Mouse (Mus musculus) heart, embryonic 13.5 days (tissue): ENCODE data around the gene Dnal1. TPM values are rescaled to one million over a fixed set of nuclear protein-coding genes. Genes with fewer than 3 reads are reported as not detected.

ENCODE experiments used
- ATAC-seq: fragments of 200-750 bp; cut with Nextera tagmentation; 2 replicates; pipeline ENCODE4 v1.8.0; 2017; ENCODE audit warnings: moderate TSS enrichment; ENCODE audit not compliant: insufficient number of reproducible peaks, low FRiP score, low TSS enrichment; ENCODE audit errors: extremely low read depth
- H3K27ac ChIP-seq: fragments of 300-500 bp; sonication (generic); replicated peaks from 2 replicates; pipeline ENCODE4 v1.5.1; 2015; ENCODE audit warnings: moderate library complexity, mild to moderate bottlenecking, inconsistent platforms
- H3K27me3 ChIP-seq: fragments of 300-500 bp; sonication (generic); replicated peaks from 2 replicates; pipeline ENCODE4 v1.6.1; 2015; ENCODE audit warnings: mild to moderate bottlenecking, inconsistent platforms
- H3K36me3 ChIP-seq: fragments of 300-500 bp; sonication (generic); 2 replicates; pipeline ENCODE4 v1.6.1; 2015; ENCODE audit warnings: mild to moderate bottlenecking, inconsistent platforms
- H3K4me1 ChIP-seq: fragments of 300-500 bp; sonication (generic); 2 replicates; pipeline ENCODE4 v1.6.1; 2015; ENCODE audit warnings: inconsistent platforms
- H3K4me2 ChIP-seq: fragments of 300-500 bp; sonication (generic); 2 replicates; pipeline ENCODE4 v1.6.1; 2015; ENCODE audit warnings: inconsistent platforms, mild to moderate bottlenecking, moderate library complexity
- H3K4me3 ChIP-seq: fragments of 300-500 bp; sonication (generic); 2 replicates; pipeline ENCODE4 v1.5.1; 2015; ENCODE audit warnings: moderate library complexity, mild to moderate bottlenecking, inconsistent platforms
- H3K9ac ChIP-seq: fragments of 300-500 bp; sonication (generic); 2 replicates; pipeline ENCODE4 v1.6.1; 2015; ENCODE audit warnings: inconsistent platforms, mild to moderate bottlenecking, moderate library complexity
- H3K9me3 ChIP-seq: fragments of 300-500 bp; sonication (generic); 2 replicates; pipeline ENCODE4 v1.6.1; 2016; ENCODE audit warnings: inconsistent platforms
- WGBS: fragments of 180-500 bp; shearing (Covaris S2); methylation state at CpG from one replicate; pipeline ENCODE4 v1.1.7; 2015; ENCODE audit warnings: mixed read lengths; 5-methylcytosine and 5-hydroxymethylcytosine counted together
- polyA plus RNA-seq: library from polyadenylated mRNA; unstranded; fragments of >200 nt; fragmentation: Nextera tagmentation; extraction: Ambion mirVana; gene quantifications from 2 replicates; pipeline ENCODE4 v1.2.1, GENCODE M21; 2015

Gene Dnal1
- polyA plus RNA-seq, 1 experiment from 2014 or later: 2.2 TPM

GRCm38 (mm10) chr12:84187752-84188601 lies 73.8 kb downstream of the Dnal1 start:
- H3K27ac ChIP-seq: peak overlapping the region; percentile 83
- peak overlapping the region; percentile 62 for H3K9ac ChIP-seq
- H3K4me3 ChIP-seq: no peak overlapping the region
- no peaks in the 10 kb centered on the region for H3K9me3 ChIP-seq
- peaks cover 9% of the 10 kb centered on the region; the same call in 1 of the 2 replicates for H3K36me3 ChIP-seq
- no peaks in the 10 kb centered on the region for H3K27me3 ChIP-seq
- H3K4me1 ChIP-seq: peaks cover 83% of the 10 kb centered on the region
- no peak; the same call in 1 of the 2 replicates for ATAC-seq
- H3K4me2 ChIP-seq: peak overlapping the region; percentile 28
- whole genome bisulfite sequencing: 55% methylated on average over 14 of the region's 15 CpGs

GRCm38 (mm10) chr12:84188881-84189444 lies 74.8 kb downstream of the Dnal1 start:
- no peaks in the 10 kb centered on the region for H3K27me3 ChIP-seq
- H3K4me2 ChIP-seq: peak overlapping the region; percentile 28; the same call in 1 of the 2 replicates
- H3K36me3 ChIP-seq: peaks cover 9% of the 10 kb centered on the region; the same call in 1 of the 2 replicates
- no peak for ATAC-seq
- H3K4me3 ChIP-seq: no peak overlapping the region
- H3K9ac ChIP-seq: peak overlapping the region; percentile 55
- peak overlapping the region; percentile 83 for H3K27ac ChIP-seq
- no peaks in the 10 kb centered on the region for H3K9me3 ChIP-seq
- H3K4me1 ChIP-seq: peaks cover 83% of the 10 kb centered on the region
- 69% methylated on average over 14 of the region's 14 CpGs for WGBS

- ATAC-seq: no peak
- Histone ChIP-seq H3K4me2 (peak overlapping the region; percentile 98), H3K4me3 (no peak overlapping the region), H3K27me3 (no peaks in the 10 kb centered on the region), H3K36me3 (peaks cover 9% of the 10 kb centered on the region; the same call in 1 of the 2 replicates), H3K9ac (peak overlapping the region; percentile 96), H3K9me3 (no peaks in the 10 kb centered on the region), H3K4me1 (peaks cover 84% of the 10 kb centered on the region), H3K27ac (no peak overlapping the region)
- WGBS: 29% methylated on average over 15 of the region's 15 CpGs
These were observed 76.1 kb downstream of the Dnal1 start for GRCm38 (mm10) chr12:84190151-84190820.

GRCm38 (mm10) chr12:84191190-84191589 lies 77.0 kb downstream of the Dnal1 start:
- Histone ChIP-seq H3K9me3 (no peaks in the 10 kb centered on the region), H3K36me3 (peaks cover 6% of the 10 kb centered on the region; the same call in 1 of the 2 replicates), H3K27ac (no peak overlapping the region), H3K4me3 (peak overlapping the region; percentile 22), H3K27me3 (no peaks in the 10 kb centered on the region), H3K4me2 (peak overlapping the region; percentile 98), H3K9ac (peak overlapping the region; percentile 96; the same call in 1 of the 2 replicates), H3K4me1 (peaks cover 84% of the 10 kb centered on the region)
- ATAC-seq: no peak
- WGBS: 68% methylated on average over 7 of the region's 7 CpGs

- peak overlapping the region; percentile 96 for H3K9ac ChIP-seq
- 31% methylated on average over 5 of the region's 5 CpGs for WGBS
- H3K27me3 ChIP-seq: no peaks in the 10 kb centered on the region
- H3K4me2 ChIP-seq: peak overlapping the region; percentile 98
- no peak for ATAC-seq
- 0 out of 2 replicates have a peak overlapping the region, but pooled peaks have one; percentile 99 for H3K27ac ChIP-seq
- H3K36me3 ChIP-seq: no peaks in the 10 kb centered on the region
- H3K9me3 ChIP-seq: no peaks in the 10 kb centered on the region
- H3K4me3 ChIP-seq: peak overlapping the region; percentile 83
- peaks cover 84% of the 10 kb centered on the region for H3K4me1 ChIP-seq
These were observed 77.6 kb downstream of the Dnal1 start for GRCm38 (mm10) chr12:84191770-84192169.

GRCm38 (mm10) chr12:84192280-84192679 lies 78.1 kb downstream of the Dnal1 start:
- peak overlapping the region; percentile 83 for H3K4me3 ChIP-seq
- ATAC-seq: no peak

GRCm38 (mm10) chr12:84192741-84193641 lies 78.8 kb downstream of the Dnal1 start:
- peak overlapping the region; percentile 98 for H3K4me2 ChIP-seq
- H3K4me1 ChIP-seq: peaks cover 84% of the 10 kb centered on the region
- ATAC-seq: no peak
- no peaks in the 10 kb centered on the region for H3K36me3 ChIP-seq
- H3K9ac ChIP-seq: peak overlapping the region; percentile 96
- peak overlapping the region; percentile 99 for H3K27ac ChIP-seq
- peak overlapping the region; percentile 83 for H3K4me3 ChIP-seq
- under 1% methylated on average over 83 of the region's 102 CpGs for WGBS
- H3K27me3 ChIP-seq: no peaks in the 10 kb centered on the region
- H3K9me3 ChIP-seq: no peaks in the 10 kb centered on the region

More at GRCm38 (mm10) chr12:84192280-84192679, 78.1 kb downstream of the Dnal1 start:
- no peaks in the 10 kb centered on the region for H3K9me3 ChIP-seq
- H3K27me3 ChIP-seq: no peaks in the 10 kb centered on the region
- no peaks in the 10 kb centered on the region for H3K36me3 ChIP-seq
- H3K9ac ChIP-seq: peak overlapping the region; percentile 96
- peak overlapping the region; percentile 99 for H3K27ac ChIP-seq
- H3K4me2 ChIP-seq: peak overlapping the region; percentile 98
- WGBS: 6% methylated on average over 13 of the region's 13 CpGs
- H3K4me1 ChIP-seq: peaks cover 84% of the 10 kb centered on the region

GRCm38 (mm10) chr12:84193642-84194399 lies 79.7 kb downstream of the Dnal1 start:
- ATAC-seq: peak; percentile 67; the same call in 1 of the 2 replicates
- H3K4me2 ChIP-seq: peak overlapping the region; percentile 98
- peak overlapping the region; percentile 83 for H3K4me3 ChIP-seq
- peaks cover 84% of the 10 kb centered on the region for H3K4me1 ChIP-seq
- H3K27me3 ChIP-seq: no peaks in the 10 kb centered on the region
- H3K9me3 ChIP-seq: no peaks in the 10 kb centered on the region
- H3K9ac ChIP-seq: peak overlapping the region; percentile 96
- WGBS: under 1% methylated on average over 49 of the region's 49 CpGs
- H3K36me3 ChIP-seq: no peaks in the 10 kb centered on the region
- H3K27ac ChIP-seq: peak overlapping the region; percentile 99

GRCm38 (mm10) chr12:84194400-84195109 lies 80.4 kb downstream of the Dnal1 start:
- Histone ChIP-seq H3K27ac (peak overlapping the region; percentile 99), H3K4me3 (peak overlapping the region; percentile 83), H3K4me2 (peak overlapping the region; percentile 98), H3K36me3 (no peaks in the 10 kb centered on the region), H3K9me3 (no peaks in the 10 kb centered on the region), H3K9ac (peak overlapping the region; percentile 96), H3K4me1 (peaks cover 82% of the 10 kb centered on the region), H3K27me3 (no peaks in the 10 kb centered on the region)
- ATAC-seq: no peak
- WGBS: 2% methylated on average over 13 of the region's 13 CpGs
